Mouse (Mus musculus) megakaryocyte, embryonic 14.5 days (primary cell): ENCODE results near the gene Il6ra.

Source experiments
- FLI1 ChIP-seq: IDR thresholded peaks from 2 replicates; pipeline ENCODE4 v1.6.1; 2012; ENCODE audit warnings: low read length, inconsistent platforms, mixed read lengths
- GATA1 ChIP-seq: IDR thresholded peaks from 3 replicates; pipeline ENCODE4 v1.6.1; 2012; ENCODE audit warnings: mixed read lengths, low read length, inconsistent platforms, borderline replicate concordance

- no peak for TF ChIP-seq GATA1
- TF ChIP-seq FLI1, result no peak
Measured at GRCm38 (mm10) chr3:89870472-89871271, 42.3 kb downstream of the Il6ra start.
